Mouse (Mus musculus) spleen, postnatal 4 days (tissue): ENCODE results near the gene Atp6v0e.

Experiments used
- DNase-seq, 2 experiments: peaks; one replicate each; pipeline ENCODE4 v3.0.0; 2022; ENCODE audit warnings: low spot score in 2 of 2

Gene Atp6v0e

DNA sequence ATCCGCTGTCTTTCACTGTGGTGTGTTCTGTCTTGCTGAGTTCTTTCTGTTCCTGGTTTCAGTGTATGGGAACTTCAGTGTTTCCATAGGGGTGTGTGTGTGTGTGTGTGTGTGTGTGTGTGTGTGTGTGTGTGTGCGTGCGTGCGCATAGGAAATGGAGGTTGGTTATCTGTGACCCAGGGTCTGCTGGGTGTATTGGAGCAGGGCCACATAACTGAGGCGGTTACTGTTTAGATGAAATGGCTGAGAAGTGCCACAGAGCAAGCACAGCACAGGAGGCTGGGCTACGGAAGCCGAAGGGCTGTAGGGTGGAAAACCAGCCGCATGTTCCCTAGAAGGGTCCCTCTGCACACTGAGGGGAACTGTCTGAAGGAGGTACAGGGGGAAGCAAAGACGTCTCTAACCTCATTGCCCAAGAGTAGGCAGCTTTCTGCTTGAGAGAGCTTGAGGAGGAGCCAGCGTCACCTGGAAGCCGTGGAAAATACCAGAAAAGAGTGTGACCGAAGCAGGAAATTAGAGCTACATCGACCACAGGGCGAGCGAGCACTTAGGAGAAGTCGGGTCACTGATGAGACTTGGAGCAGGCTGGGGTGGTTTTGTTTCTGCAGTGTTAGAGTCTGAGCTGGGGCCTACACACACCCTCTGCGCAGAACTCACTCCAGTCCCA, 23.4 kb downstream of the Atp6v0e start:
- DNase-seq = no peak

DNA sequence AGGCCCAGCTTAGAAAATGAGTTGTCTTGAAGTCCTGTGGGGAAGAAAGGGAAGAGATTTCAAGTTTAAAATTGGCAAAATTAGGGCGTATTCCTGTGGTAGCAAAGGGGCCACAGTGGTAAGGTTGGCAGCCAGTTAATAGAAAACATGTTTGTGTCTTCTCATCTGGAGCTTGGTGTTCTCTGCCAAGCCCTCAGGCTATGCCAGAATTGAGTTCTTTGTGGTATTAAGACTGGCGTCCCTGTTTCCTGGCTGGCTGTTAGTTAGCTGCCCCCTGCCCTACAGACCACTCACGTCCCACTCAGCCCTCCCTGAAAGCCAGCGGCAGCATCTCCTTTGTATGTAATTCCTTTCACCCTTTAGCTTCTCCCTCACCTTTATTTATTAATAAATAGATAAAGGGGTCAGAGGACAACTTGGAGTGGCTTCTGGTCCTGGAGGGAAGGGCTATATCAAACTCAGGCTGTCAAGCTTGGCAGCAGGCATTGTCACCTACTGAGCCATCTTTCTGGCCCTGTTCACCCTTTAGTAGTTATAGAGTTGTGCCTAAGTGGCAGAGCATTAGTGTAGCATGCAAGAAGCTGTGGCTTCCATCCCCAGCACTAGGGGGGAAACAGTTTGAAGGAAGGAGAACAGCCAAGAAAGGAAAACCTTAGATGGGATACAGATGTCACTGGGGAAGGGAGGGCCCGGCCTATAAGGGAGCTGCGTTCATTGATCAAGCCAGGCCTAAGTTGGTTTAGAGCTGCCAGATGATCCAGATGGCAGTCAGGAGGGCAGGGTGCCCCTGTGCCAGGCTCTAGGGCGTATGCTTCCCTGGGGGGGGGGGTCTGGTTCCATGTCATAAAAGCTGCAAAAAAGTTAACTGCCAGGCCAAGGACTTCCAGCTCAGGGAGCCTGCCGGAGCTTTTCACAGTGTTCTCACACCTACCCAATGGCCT, 26.0 kb downstream of the Atp6v0e start:
- no peak for DNase-seq

DNA sequence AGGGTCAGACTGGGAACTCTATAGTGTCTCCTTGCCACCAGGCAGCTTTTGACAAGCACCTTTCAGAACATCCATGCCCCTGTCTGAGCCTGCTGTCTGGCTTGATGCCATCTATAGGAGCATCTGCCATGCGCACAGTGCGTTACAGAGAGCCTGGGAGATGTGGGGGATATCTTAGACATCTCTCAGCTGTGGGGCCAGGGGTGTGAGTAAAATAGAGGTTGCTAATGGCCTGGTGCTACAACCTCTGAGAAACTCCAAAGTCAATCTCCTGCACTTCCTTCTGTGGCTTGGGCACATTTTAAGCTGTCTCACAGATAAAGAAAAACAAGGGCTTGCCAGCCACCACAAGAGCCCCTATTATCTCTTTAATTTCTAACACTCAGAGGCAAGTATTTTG, 26.8 kb downstream of the Atp6v0e start:
- no peak for DNase-seq

DNA sequence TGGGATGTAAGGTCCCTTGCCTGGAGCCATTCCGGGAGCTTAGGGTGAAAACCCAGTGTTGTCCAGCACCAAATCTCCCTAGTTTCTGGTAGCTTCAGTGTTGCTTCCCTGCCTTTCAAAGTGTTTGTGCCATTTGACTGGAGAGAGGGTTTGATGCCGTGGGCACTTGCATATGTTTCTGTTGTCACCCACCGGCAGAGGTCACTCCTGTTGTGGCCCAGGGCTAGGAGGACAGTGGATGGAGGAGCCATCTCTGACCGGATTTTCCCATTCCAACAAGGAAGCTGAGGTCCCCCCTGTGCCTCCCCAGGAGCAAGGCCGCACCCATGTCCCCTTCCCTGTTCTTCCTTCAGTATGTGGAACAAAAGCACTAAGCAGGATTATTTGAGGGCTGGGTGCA, 27.2 kb downstream of the Atp6v0e start:
- DNase-seq = no peak

DNA sequence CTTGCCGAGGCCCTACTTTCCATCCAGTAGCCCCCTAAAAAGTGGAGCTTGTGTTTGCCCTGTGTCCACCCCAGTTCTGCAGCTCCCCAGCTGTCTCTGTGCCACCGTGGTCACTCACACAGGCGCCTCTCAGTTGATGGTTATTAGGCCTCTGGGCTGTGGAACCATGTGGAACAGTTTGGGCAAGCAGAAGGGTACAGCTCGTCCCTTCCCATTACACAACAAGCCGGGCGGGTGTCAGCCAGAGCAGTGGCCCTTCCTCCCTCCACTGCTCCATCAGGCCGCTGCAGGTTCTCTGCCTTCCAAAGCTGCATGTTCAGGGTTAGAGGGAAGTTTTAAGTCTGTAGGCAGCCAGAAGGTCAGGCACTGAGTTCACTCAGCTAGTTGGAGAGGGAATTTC, 28.1 kb downstream of the Atp6v0e start:
- no peak for DNase-seq

DNA sequence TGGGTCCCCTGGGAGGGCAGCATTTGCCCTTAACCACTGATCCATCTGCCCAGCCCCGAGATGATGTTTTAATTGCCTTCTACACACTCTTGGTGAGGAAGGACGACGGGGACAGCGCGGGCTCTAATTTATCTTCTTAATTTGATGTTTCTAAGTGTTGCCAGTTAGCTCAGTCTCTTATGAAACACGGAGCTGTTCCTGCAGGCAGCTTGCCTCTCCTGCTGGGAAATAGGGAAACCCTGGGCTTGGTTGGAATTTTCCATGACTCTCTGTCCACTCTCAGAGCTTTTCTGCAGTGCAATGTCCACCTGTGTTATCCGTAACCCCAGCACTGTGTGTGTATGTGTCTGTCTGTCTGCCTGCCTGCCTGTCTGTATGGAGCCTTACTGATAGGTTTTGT, 30.4 kb downstream of the Atp6v0e start:
- no peak for DNase-seq

DNA sequence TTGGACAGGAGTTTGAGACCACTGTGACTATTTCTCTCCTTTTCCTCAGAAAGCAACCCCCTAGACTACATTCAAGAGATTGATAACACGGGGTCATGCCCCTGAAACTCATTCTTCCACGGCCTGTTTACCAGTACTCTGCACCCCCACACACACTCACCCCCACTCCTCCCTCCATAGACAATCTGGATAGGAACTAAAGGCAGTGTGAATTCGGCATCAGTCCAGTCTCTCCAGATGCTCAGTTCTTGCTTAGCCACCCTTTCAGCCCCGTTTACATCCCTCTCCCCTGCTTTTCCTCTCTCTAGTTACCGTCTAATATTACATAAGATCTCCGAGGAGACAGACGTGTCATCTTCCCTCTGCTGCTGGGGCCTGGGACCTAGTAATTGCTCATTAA, 31.1 kb downstream of the Atp6v0e start:
- no peak for DNase-seq

DNA sequence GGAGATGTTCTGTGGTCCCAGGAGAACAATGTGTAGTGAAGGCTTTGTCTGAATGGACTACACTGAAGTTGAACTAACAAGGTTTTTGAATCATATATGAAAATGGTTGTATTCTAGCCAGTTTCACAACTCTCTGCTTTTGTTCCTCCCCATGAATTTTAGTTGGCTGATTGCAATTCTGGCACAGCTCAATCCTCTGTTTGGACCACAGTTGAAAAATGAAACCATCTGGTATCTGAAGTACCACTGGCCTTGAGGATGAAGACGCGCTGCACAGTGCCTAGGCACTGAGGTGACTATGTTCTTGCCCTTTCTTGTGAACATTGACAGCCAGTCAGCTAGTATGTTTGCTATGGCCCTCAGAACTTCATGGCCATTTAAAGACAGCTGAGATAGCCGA, 32.2 kb downstream of the Atp6v0e start:
- DNase-seq = no peak

DNA sequence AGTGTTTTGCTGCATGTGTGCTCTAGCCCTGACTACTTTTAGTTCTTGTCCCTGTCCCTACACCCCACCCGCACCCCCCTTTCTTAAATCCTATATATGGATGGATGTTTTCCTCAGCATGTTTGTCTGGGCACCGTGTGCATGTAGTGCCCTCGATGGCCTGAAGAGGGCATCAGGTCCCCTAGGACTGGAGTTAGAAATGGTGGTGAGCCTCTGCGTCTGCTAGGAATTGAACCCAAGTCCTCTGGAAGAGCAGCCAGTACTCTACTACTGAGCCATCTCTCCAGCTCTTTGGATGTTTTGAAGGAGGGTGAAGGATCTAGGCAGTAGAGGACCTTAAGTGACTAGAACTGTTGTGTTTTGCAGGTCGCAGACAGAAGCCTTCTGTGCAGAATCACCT, 35.8 kb downstream of the Atp6v0e start:
- DNase-seq = peak in 1 of 2 experiments; percentile 29

DNA sequence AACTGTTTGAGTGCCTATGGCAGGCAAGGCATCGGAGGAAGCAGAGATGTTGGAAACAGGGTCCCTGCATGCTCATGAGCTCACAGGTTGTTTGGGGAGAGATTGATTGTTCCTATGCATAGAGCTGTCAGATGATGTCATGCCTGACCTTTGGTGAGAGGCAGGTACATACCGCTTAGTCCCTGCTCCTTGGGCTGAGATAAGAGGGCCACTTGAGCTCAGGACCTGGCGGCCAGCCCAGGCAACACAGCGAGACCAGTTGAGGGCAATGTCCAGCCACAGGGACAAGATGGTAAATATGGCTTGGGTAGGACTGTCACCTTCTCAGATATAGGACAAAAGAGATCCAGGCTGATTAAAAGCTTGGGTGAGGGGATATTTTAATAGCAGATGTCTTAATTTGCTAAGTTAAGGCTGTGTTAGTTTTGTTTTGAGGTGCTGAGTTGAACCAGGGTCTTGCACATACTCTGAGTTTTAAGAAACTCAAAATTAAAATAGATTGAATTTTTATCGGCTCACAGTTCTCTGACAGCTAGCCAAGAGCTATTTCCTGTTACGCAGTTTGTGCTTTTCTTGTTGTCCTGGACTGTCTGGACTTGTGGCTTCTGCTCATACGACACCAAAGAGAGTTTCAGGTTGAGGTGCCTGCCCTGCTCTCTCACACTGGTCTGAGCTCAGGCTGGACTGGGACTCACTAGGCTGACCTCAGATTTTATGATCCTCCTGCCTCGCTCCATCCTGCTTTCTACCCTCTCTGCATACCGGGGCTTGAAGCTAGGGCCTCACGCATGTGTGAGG, 37.0 kb downstream of the Atp6v0e start:
- no peak for DNase-seq

DNA sequence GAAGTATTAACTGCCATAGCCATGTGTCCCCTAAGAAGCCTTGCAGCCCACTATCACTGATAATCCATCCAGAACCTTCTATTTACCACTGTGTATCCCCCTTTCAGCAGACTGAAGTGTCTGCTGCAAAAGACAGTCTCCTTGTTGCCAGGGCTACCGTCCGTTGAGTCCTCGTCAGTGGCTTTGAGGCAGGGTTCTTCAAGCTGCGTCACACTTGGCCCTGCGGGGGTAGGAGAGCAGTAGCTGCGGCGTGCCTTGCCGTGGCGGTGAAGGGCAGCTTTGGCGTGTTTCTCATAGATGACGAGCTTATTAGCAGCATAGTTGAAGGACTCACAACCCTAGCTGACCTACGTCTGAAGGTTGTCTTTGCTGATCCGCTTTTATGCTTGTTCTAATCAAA, 38.5 kb downstream of the Atp6v0e start:
- DNase-seq = no peak

DNA sequence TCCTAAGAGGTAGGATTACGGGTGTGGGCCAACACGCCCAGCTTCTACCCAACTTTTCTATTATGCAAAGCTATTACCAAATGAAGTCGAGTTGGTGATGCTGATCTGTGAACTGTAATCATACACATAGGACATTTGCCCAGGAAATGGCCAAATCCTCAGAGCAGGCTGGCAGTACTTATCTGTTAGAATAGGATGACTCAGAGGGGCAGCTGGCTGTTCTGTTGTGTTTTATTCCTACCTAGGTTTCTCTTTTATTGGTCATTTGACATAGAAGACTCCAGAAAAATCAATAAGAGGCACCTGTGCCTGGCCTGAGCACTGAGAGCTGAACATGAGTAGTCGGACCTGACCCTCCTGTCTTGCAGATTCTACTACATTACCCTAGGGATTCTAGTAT, 39.6 kb downstream of the Atp6v0e start:
- DNase-seq = no peak

DNA sequence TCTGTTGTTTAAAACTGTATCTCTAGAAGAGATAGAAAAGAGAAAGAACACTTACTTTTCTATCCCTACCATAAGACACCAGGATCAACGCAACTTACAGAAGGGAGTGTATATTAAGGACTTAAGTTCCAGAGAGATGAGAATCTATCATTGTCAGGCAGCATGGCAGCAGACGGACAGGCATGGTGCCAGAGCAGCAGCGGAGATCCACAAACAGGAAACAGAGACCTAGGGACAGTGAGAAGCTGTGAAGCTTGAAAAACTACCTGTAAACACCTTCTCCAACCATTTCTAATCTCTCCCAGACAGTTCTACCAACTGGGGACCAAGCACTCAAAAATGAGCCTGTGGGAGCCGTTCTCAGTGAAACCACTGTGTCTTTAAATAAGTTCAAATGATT, 40.6 kb downstream of the Atp6v0e start:
- DNase-seq = no peak

DNA sequence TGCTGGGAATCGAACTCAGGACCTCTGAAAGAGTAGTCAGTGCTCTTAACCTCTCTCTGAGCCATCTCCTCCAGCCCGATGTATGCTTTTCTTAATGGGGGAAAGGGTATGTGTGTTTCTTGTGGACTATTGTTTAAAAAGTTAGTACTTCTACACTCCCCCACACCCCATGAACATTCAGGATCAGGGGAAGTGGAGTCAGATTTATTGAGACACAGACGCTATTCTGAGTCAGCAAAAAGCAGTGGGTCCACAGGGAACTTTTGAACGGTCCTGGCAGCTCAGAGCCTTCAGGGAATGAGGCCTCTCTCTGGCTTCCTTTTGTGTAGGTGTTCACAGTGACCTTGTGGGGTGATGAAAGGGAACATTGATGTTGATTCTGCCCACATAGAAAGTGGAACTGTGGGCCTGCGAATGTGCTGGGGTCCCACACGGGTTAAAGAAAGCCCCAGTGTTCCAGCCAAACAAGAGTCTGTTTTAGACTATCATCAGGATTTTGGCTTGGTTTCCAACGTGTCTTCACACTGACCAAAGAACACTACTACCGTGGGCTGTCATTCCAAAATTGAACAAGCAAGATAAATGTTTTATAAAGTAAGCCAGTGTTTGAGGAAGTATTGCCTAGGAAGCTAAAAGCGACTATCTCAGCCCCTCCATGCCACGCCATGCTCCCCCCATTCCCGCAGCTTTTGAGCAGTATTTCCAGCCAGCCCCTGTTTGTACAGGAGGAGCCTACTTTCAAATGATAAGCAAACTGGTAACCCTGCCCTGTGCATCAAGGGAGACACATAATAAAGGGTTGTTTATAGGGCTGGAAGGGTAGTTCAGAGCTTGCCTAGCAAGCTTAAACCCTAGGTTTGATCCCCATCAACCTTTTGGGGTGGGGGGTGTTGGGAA, 42.7 kb downstream of the Atp6v0e start:
- DNase-seq = no peak

DNA sequence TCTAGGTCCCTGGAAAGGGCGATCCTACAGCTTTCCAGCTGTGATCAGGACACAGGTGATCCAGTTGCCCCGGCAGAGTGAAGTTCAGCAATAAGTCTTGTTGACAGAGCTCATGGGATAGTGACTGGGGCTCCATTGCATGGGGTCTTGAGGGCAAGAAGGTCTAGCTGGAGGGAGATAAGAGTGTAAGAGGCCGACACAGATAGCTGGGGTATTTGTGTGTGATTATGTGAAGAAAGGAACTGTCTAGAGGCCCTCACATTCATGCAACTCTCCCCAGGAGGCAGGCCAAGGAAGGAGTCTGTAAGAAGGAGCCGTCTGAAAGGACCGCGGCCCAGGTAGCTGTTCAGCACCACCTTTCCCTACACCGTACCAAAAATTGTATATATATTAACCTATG, 44.0 kb downstream of the Atp6v0e start:
- no peak for DNase-seq

DNA sequence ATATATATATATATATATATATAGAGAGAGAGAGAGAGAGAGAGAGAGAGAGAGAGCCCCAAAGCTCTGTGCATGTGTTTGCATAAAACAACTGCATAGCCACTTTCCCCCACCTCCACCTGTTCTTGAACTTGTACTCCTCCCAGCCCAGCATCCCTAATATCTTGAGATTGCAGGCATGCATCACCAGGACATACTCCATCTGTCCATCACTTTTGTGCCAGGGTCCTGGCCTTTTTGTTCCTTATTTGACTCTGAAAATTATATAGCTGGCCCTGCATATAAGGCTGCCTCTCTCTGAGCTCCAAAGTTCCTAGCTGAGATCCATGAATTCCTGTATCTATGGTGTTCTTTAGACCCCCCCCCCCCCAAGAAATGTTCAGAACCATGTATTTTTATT, 45.5 kb downstream of the Atp6v0e start:
- no peak for DNase-seq

DNA sequence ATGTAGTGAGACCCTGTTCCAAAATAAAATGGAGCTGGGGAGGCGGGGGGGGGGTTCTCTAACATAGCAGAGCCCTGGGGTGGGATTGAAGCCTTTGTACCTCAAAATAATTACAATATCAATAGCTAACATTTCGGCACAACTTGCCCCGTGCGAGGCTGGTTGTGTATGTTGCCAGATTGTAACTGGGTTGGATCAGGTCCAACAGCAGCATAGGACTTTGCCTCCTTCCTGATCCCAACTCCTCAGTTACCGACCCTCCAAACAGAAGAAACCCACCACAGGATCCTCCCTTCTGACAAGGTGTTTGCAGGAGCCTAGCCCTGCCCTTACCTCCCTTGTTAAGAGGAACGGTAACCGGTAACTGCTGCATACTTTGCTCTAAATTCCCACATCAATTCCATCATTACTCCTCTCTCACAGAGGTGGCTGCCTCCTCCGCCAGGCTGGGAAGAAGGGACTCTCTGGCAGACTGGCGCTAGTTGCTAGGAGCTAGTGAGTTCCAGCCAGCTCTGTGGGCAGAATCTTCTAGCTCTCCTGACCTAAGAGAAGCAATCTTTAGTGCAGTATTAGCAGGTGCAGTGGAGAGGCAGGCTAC, 46.1 kb downstream of the Atp6v0e start:
- DNase-seq = no peak

DNA sequence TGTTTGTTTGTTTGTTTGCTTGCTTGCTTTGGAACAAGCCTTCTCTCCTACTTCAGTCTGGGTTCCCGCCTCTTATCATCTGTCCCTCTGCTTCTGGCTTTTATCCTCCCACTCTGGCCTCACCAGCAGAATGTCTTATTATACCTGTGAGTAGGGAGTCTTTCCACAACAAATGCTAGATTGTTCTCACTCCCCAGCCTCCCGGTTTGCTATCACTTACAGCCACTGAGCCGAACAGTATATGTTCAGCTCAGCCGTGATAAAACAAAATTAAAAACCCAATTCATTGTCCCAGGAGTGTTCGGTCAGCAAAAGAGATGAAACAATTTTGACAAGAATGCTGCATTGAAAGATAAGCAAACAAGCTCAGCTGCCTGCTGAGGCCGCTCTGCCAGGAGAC, 47.0 kb downstream of the Atp6v0e start:
- DNase-seq = no peak

DNA sequence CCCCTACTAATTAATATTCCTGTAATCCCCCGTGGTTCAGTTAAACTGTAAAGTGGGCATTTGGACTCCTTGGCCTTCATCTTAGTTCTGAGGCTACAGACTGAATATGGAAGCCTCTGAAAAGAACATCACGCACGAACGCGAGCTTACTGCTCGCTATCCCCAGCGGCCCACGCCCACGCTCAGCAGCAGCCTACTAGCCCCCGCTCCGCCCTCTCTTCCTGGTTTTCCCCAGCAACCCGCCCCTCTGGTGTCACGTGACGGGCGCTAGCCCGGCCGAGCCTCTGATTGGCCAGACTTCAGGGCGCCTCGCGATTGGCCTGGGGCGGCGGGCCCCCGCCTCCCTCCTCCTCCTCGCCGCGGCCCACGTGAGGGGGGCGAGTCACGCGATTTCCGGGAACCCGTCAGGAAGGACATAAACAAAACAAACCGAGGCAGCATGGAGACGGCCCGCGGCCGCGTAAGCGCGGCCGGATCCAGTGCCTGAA, 52.3 kb downstream of the Atp6v0e start, which contains the start of gene Crebrf:
Gene Crebrf, plus strand, starts transcription at position 380 of the 488 bp plus-strand sequence.
- peak; percentile 98 for DNase-seq

DNA sequence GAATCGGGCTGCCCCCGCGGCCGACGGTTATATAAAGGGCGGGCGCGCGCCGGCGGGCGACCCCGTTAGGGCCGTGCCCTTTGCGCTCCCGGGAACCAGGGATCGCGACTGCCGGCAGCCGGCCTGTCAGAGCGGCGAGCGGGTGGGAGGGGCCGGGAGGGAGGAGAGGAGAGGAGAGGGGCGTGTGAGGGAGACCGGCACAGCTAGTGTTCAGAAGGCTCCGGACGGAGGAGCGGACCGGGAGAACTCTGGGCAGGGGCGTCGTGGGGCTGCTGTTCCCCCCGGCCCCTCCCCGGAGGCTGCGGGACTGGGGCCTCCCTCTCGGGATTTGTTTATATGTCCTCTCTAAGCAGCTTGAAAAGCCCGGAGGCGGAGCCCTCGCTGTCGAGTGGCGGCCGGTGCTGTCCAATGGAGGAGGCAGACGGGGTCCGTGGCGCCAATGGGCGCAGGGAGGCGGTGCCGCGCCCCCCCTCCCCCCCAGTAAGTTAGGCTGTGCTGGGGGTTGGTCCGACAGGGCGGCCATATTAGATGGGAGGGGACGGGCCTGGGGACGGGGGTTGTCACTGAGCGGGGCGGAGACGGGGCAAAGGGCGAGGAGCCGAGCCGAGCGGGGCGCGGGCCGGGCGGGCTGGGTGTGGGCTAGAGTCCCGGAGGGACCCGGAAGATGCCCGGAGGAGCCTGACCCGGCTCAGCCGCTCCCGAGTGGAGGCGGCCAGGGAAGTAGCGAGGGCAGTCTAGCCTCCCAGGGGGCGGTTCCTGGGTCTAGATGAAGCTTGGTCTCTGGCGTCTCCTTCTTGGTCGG, 53.1 kb downstream of the Atp6v0e start:
- peak; percentile 95 to 96 for DNase-seq
